In the genomic region with DNA sequence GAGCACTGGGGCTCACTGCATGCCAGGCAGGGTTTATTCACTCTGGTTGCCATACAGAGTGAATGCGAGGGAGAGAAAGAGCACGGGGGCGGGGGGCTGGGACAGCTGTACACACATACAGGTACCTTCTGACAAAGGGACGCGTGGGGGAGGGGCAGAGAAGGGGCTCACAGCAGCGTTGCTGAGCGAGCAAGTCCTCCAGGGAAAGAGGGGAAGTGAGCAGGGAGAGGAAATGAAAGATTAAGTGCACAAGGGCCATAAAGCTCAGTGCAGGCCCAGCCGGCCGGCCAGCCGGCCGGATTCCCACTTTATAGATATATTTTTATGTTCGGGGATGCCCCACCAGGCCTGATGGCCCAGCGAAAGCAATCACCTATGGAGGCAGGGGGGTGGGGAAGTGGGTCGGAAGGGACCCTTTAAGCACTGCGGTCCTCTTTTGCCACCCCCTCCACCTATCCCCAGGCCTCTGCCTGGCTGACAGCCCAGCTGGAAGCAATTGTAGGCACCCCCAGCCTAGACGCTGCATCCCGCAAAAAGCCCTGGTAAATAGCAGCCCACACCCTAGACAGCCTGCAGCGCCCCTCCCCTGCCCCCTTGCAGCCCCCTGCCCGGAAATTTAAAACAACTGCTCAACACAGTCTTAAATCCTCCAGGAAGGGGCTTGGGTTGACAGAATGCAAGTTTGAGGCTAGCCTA, we compare ENCODE assay signal across 9 mouse cellular contexts. TPM values are rescaled to one million over a fixed set of nuclear protein-coding genes. Genes with fewer than 3 reads are reported as not detected.
A peak's percentile ranks its signal among the peaks of the same experiment; 100 is the strongest.
DNase-seq lines count a peak whose midpoint lies in the region; ATAC-seq lines count a peak whose summit lies in the region.
"Had no signal": no experiment of that assay in that cellular context is flagged by ENCODE, and none has a peak within 500 bp of the region (broad histone marks: within the 10 kb centered on the region; RNA-seq: fewer than 3 reads in every experiment).

No protein-coding gene starts in this region.

- H3K9ac ChIP-seq in kidney, embryonic 15.5 days, result no peak overlapping the region
- peak overlapping the region; percentile 52 for H3K9ac ChIP-seq in embryonic facial prominence, embryonic 11.5 days (replicated peaks; ENCODE audit: low read length)
- peak overlapping the region; percentile 56 for H3K9ac ChIP-seq in intestine, embryonic 16.5 days (ENCODE audit: low read depth, low read length)
- H3K9ac ChIP-seq in midbrain, embryonic 16.5 days (ENCODE audit: low read depth, low read length), result peak overlapping the region; percentile 54

- DNase-seq in kidney, adult 8-10 months, result no peak
- DNase-seq in embryonic facial prominence, embryonic 11.5 days (ENCODE audit: low spot score), result peak; percentile 89
- DNase-seq in layer of hippocampus, postnatal 14 days (ENCODE audit: low spot score in 2 of 2), result no peak
- DNase-seq in left cerebral cortex, adult 18-20 months (ENCODE audit: low spot score in 2 of 2), result no peak

- no peaks in the 10 kb centered on the region for H3K27me3 ChIP-seq in kidney, embryonic 15.5 days
- no peaks in the 10 kb centered on the region for H3K27me3 ChIP-seq in embryonic facial prominence, embryonic 11.5 days (ENCODE audit: control insufficient read depth, insufficient read depth, low read length)
- no peaks in the 10 kb centered on the region for H3K27me3 ChIP-seq in intestine, embryonic 16.5 days (replicated peaks; ENCODE audit: control insufficient read depth, insufficient read depth, low read length)
- no peaks in the 10 kb centered on the region for H3K27me3 ChIP-seq in midbrain, embryonic 16.5 days (ENCODE audit: control insufficient read depth, insufficient read depth, low read depth, low read length)

- H3K36me3 ChIP-seq in kidney, embryonic 15.5 days, result no peaks in the 10 kb centered on the region
- no peaks in the 10 kb centered on the region for H3K36me3 ChIP-seq in embryonic facial prominence, embryonic 11.5 days (replicated peaks; ENCODE audit: control insufficient read depth, insufficient read depth, low read depth, low read length)
- no peaks in the 10 kb centered on the region for H3K36me3 ChIP-seq in intestine, embryonic 16.5 days (ENCODE audit: control insufficient read depth, insufficient read depth, low read length)
- no peaks in the 10 kb centered on the region for H3K36me3 ChIP-seq in midbrain, embryonic 16.5 days (ENCODE audit: control insufficient read depth, insufficient read depth, low read length)

- no peaks in the 10 kb centered on the region for H3K9me3 ChIP-seq in kidney, embryonic 15.5 days (replicated peaks)
- no peaks in the 10 kb centered on the region for H3K9me3 ChIP-seq in embryonic facial prominence, embryonic 11.5 days (replicated peaks; ENCODE audit: control insufficient read depth, low read length)
- H3K9me3 ChIP-seq in intestine, embryonic 16.5 days (ENCODE audit: control insufficient read depth, low read length), result no peaks in the 10 kb centered on the region
- no peaks in the 10 kb centered on the region for H3K9me3 ChIP-seq in midbrain, embryonic 16.5 days (replicated peaks; ENCODE audit: control insufficient read depth, low read length, poor library complexity, severe bottlenecking)

- peak; percentile 42 for ATAC-seq in kidney, embryonic 15.5 days (replicated peaks; ENCODE audit: low FRiP score)
- peak; percentile 84 for ATAC-seq in embryonic facial prominence, embryonic 11.5 days (replicated peaks; ENCODE audit: insufficient number of reproducible peaks, low FRiP score, low TSS enrichment, low read depth)
- no peak for ATAC-seq in intestine, embryonic 16.5 days
- ATAC-seq in midbrain, embryonic 16.5 days, result no peak
- no peak for ATAC-seq in erythroblast, adult 5-6 weeks (replicated peaks; ENCODE audit: low FRiP score, poor library complexity, severe bottlenecking)

- H3K4me3 ChIP-seq in kidney, embryonic 15.5 days (replicated peaks), result no peak overlapping the region
- no peak overlapping the region for H3K4me3 ChIP-seq in embryonic facial prominence, embryonic 11.5 days (ENCODE audit: low read depth, low read length)
- no peak overlapping the region for H3K4me3 ChIP-seq in intestine, embryonic 16.5 days (ENCODE audit: low read length)
- no peak overlapping the region for H3K4me3 ChIP-seq in midbrain, embryonic 16.5 days (ENCODE audit: low read depth, low read length)
- H3K4me3 ChIP-seq: erythroblast, embryonic 14.5 days had no signal

- H3K27ac ChIP-seq in kidney, embryonic 15.5 days, result peak overlapping the region; percentile 86
- H3K27ac ChIP-seq in embryonic facial prominence, embryonic 11.5 days (replicated peaks; ENCODE audit: low read depth, low read length), result peak overlapping the region; percentile 96
- H3K27ac ChIP-seq in intestine, embryonic 16.5 days (ENCODE audit: low read length), result peak overlapping the region; percentile 78
- H3K27ac ChIP-seq in midbrain, embryonic 16.5 days (ENCODE audit: low read length), result peak overlapping the region; percentile 40; the same call in 1 of the 2 replicates

- WGBS in kidney, embryonic 15.5 days, result 6% methylated on average over 19 of the region's 19 CpGs
- 7% methylated on average over 19 of the region's 19 CpGs for WGBS in embryonic facial prominence, embryonic 11.5 days
- WGBS in intestine, embryonic 16.5 days, result 7% methylated on average over 19 of the region's 19 CpGs
- WGBS in midbrain, embryonic 16.5 days, result 6% methylated on average over 19 of the region's 19 CpGs

- peaks cover 77% of the 10 kb centered on the region for H3K4me1 ChIP-seq in kidney, embryonic 15.5 days
- H3K4me1 ChIP-seq in embryonic facial prominence, embryonic 11.5 days (ENCODE audit: control insufficient read depth, insufficient read depth, low read length), result peaks cover 26% of the 10 kb centered on the region
- peaks cover 46% of the 10 kb centered on the region for H3K4me1 ChIP-seq in intestine, embryonic 16.5 days (ENCODE audit: control insufficient read depth, insufficient read depth, low read length)
- peaks cover 13% of the 10 kb centered on the region for H3K4me1 ChIP-seq in midbrain, embryonic 16.5 days (ENCODE audit: control insufficient read depth, insufficient read depth, low read length)

- H3K4me2 ChIP-seq in kidney, embryonic 15.5 days, result peak overlapping the region; percentile 30
- peak overlapping the region; percentile 36 for H3K4me2 ChIP-seq in embryonic facial prominence, embryonic 11.5 days (ENCODE audit: low read depth, low read length)
- H3K4me2 ChIP-seq in intestine, embryonic 16.5 days (ENCODE audit: low read depth, low read length), result 0 out of 2 replicates have a peak overlapping the region, but pooled peaks have one; percentile 5
- H3K4me2 ChIP-seq in midbrain, embryonic 16.5 days (ENCODE audit: low read length), result 0 out of 2 replicates have a peak overlapping the region, but pooled peaks have one; percentile 10

RNA-seq across cellular contexts. Expression of a gene that starts 44.9 kb away (rescaled TPM):
- 99.4 and 108 TPM in 2 replicates for polyA plus RNA-seq in kidney, embryonic 15.5 days (2015; fragmentation: Nextera tagmentation; extraction: Ambion mirVana)
- 129 and 138 TPM in 2 replicates for polyA plus RNA-seq in embryonic facial prominence, embryonic 11.5 days (2014; fragmentation: Nextera tagmentation; extraction: Ambion mirVana)
- polyA plus RNA-seq in intestine, embryonic 16.5 days (2015; fragmentation: Nextera tagmentation; extraction: Ambion mirVana), result 38.0 and 53.4 TPM in 2 replicates
- polyA plus RNA-seq in midbrain, embryonic 16.5 days (2015; fragmentation: Nextera tagmentation; extraction: Ambion mirVana), result 129 and 164 TPM in 2 replicates
- 55.9 and 73.4 TPM in 2 replicates for total RNA-seq in erythroblast, adult 5-6 weeks (2015; ENCODE audit: low replicate concordance)
- total RNA-seq in erythroblast, adult 5-6 weeks (2017; ENCODE audit: low replicate concordance), result 49.8 and 56.6 TPM in 2 replicates
- 100 to 1,000 TPM; 106 to 119 TPM for total RNA-seq in layer of hippocampus, postnatal 14 days (2021)
- total RNA-seq in left cerebral cortex, adult 18-20 months (2021), result 100 to 1,000 TPM; 190 to 197 TPM

Comparison
In these comparisons a context has a peak if more than half of its experiments do, and no peak if none do; other contexts are left out.
1. ATAC-seq: peak in kidney, embryonic 15.5 days (single experiment) and embryonic facial prominence, embryonic 11.5 days (single experiment); none in intestine, embryonic 16.5 days (single experiment), midbrain, embryonic 16.5 days (single experiment) and erythroblast, adult 5-6 weeks (single experiment).
2. H3K27ac ChIP-seq: peak in every context shown above with its lines; median percentile 96 in embryonic facial prominence, embryonic 11.5 days; 86 in kidney, embryonic 15.5 days; 78 in intestine, embryonic 16.5 days; 40 in midbrain, embryonic 16.5 days.
3. Peak in every context shown above with its lines, with median percentiles within 50 percentile points of each other: H3K4me2 ChIP-seq.